Mouse (Mus musculus): ENCODE data around the gene Padi4.

GRCm38 (mm10) chr4:140815996-140816917 is 42.2 kb upstream of the Padi4 start:
- TF ChIP-seq HCFC1 (IDR thresholded peaks at IDR 0.05; ENCODE audit: borderline replicate concordance, insufficient read depth, low read length) (no peak), ZNF384 (IDR thresholded peaks at IDR 0.05; ENCODE audit: low read depth, low read length) (no peak), ZC3H11A (IDR thresholded peaks at IDR 0.05; ENCODE audit: borderline replicate concordance, low read depth, low read length) (no peak), MAFK (IDR thresholded peaks at IDR 0.05; ENCODE audit: insufficient read depth, low read depth, low read length) (no peak)
